Mouse (Mus musculus): ENCODE data around the gene Atxn7l2. TPM values are rescaled to one million over a fixed set of nuclear protein-coding genes. Genes with fewer than 3 reads are reported as not detected.

Atxn7l2 gene
- polyA plus RNA-seq, 1 experiment, result 10.5 TPM

DNA sequence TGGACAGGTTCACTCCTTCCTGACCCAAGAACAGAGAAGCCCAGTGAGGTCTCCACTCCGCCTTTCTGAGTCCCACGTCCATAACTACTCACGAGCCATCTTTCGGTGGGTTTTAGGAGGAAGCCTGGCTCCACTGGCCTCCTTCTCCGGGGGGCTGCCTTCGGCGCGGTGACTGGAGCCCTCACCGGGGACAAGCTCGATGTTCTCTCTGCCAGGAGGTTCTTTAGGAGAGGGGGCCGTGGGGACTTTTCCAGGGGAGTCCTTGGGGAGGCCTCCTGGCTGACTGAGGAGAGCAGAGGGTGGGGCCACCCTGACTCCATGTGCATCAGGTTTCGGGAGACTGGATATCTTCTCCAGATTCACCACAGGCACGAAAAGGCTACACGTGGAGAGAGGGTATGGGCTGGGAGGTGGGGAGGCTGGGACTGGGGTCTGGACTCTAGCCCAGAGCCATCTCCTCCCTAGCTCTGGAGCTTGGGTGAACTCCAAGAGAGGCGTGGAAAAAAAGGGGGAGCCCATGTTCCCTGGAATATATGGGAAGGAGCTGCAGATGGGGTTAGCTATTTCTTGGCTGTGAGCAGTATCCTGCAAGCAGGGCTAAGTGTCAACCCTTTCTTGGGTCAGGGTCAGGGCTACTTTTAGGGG is 3.9 kb downstream of the Atxn7l2 start:
- 81% methylated on average over 15 of the region's 15 CpGs for WGBS
- DNase-seq, result no peak
- no peak for TF ChIP-seq POLR2A (IDR thresholded peaks at IDR 0.05; ENCODE audit: borderline replicate concordance, extremely low read depth, low read depth, low read length)
- no peak for TF ChIP-seq CTCF (IDR thresholded peaks at IDR 0.05; ENCODE audit: insufficient read depth, low read length)
- Histone ChIP-seq H3K4me1 (ENCODE audit: control insufficient read depth, insufficient read depth, low read length) (peaks cover 6% of the 10 kb centered on the region), H3K4me3 (replicated peaks; ENCODE audit: extremely low read depth, low read depth, low read length) (no peak overlapping the region)

DNA sequence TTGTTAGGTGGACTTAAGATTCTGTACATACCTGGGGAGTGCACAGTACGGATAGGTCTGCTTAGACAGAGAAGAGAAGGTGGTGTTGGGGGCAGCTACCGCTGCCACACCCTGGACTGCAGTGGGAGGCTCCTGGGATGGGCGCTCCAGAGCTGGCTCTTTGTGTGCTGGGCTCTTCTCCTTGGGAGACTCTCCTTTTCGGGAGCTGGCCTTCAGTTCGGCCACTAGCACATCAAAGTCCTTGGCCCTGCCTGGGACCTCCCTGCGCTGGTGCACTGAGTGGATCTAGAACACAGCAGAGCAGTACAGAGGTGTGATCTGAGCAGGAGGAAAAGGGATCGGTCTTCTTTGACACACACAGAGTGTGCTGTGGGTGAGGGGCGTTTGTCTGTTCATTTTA is 5.1 kb downstream of the Atxn7l2 start:
- no peak for TF ChIP-seq CTCF (IDR thresholded peaks at IDR 0.05; ENCODE audit: insufficient read depth, low read length)
- TF ChIP-seq POLR2A (IDR thresholded peaks at IDR 0.05; ENCODE audit: borderline replicate concordance, extremely low read depth, low read depth, low read length), result no peak
- Histone ChIP-seq H3K4me1 (ENCODE audit: control insufficient read depth, insufficient read depth, low read length) (peaks cover 9% of the 10 kb centered on the region), H3K4me3 (replicated peaks; ENCODE audit: extremely low read depth, low read depth, low read length) (no peak overlapping the region)
- WGBS, result 90% methylated on average over 8 of the region's 8 CpGs
- DNase-seq, result no peak

DNA sequence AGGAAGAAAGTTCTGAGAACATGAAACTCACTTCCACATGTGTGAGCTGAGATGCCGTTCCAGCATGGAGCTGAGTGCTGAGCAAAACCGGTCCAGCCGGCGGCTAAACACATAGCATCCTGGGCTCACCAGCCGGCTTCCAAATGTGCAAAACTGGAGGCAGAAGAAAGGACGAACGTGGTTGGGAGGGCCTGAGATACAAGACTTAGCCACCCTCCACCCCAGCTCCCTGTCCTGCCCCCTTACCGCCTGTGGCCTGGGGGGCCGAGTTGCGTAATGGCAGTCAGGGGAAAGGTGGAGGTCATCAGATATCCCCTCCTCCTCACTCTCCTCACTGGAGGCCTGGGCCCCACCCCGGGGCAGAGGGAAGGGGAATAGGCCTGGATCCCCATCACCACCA is 6.3 kb downstream of the Atxn7l2 start:
- Histone ChIP-seq H3K4me1 (ENCODE audit: control insufficient read depth, insufficient read depth, low read length) (peaks cover 7% of the 10 kb centered on the region), H3K4me3 (replicated peaks; ENCODE audit: extremely low read depth, low read depth, low read length) (no peak overlapping the region)
- WGBS, result 72% methylated on average over 11 of the region's 11 CpGs
- TF ChIP-seq CTCF (IDR thresholded peaks at IDR 0.05; ENCODE audit: insufficient read depth, low read length) (no peak), POLR2A (IDR thresholded peaks at IDR 0.05; ENCODE audit: borderline replicate concordance, extremely low read depth, low read depth, low read length) (no peak)
- no peak for DNase-seq

DNA sequence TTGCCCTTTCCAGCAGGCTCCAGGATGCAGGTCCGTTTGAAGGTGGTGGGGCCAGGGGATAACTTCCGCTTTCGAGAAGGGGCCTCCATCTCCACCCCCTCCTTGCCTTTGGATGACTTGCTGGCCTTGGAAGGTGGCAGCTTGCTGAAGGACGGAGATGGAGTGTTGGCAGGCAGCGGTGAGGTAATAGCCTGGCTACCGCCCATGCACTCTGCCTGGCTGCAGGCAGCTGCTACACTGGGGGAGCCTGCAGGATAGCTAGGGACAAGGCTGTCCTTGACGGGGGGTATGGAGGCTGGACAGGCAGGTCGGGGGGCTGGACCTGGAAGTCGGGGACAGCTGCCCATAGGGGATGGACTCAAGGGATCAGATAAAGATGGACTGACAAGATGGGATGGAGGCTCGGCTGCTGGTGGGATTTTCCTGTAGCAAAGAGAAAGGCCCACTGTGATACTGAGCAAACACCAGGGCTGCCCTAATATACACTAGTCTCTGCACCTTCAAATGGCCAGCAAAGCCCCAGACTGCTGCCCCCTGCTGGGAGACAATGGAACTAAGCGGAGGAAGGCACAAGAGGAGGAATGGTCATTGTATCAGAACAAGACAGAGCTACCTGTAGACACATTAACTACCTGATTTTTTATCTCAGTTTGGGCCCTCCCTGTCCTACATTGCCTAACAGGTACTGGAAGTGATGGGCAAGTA is 7.0 kb downstream of the Atxn7l2 start:
- Histone ChIP-seq H3K4me3 (replicated peaks; ENCODE audit: extremely low read depth, low read depth, low read length) (no peak overlapping the region), H3K4me1 (ENCODE audit: control insufficient read depth, insufficient read depth, low read length) (peaks cover 9% of the 10 kb centered on the region)
- TF ChIP-seq CTCF (IDR thresholded peaks at IDR 0.05; ENCODE audit: insufficient read depth, low read length), result peak; percentile 87
- TF ChIP-seq POLR2A (IDR thresholded peaks at IDR 0.05; ENCODE audit: borderline replicate concordance, extremely low read depth, low read depth, low read length), result no peak
- WGBS, result 68% methylated on average over 11 of the region's 11 CpGs
- DNase-seq, result peak; percentile 84

GRCm38 (mm10) chr3:108203212-108203611 is 7.5 kb downstream of the Atxn7l2 start:
- no peak for DNase-seq
- no peak for TF ChIP-seq POLR2A (IDR thresholded peaks at IDR 0.05; ENCODE audit: borderline replicate concordance, extremely low read depth, low read depth, low read length)
- no peak for TF ChIP-seq CTCF (IDR thresholded peaks at IDR 0.05; ENCODE audit: insufficient read depth, low read length)
- Histone ChIP-seq H3K4me1 (ENCODE audit: control insufficient read depth, insufficient read depth, low read length) (peaks cover 9% of the 10 kb centered on the region), H3K4me3 (replicated peaks; ENCODE audit: extremely low read depth, low read depth, low read length) (no peak overlapping the region)
- 85% methylated on average over 13 of the region's 13 CpGs for WGBS

GRCm38 (mm10) chr3:108202506-108202905 is 8.2 kb downstream of the Atxn7l2 start:
- TF ChIP-seq CTCF (IDR thresholded peaks at IDR 0.05; ENCODE audit: insufficient read depth, low read length) (no peak), POLR2A (IDR thresholded peaks at IDR 0.05; ENCODE audit: borderline replicate concordance, extremely low read depth, low read depth, low read length) (no peak)
- peaks cover 9% of the 10 kb centered on the region for H3K4me1 ChIP-seq (ENCODE audit: control insufficient read depth, insufficient read depth, low read length)
- H3K4me3 ChIP-seq (replicated peaks; ENCODE audit: extremely low read depth, low read depth, low read length), result no peak overlapping the region
- no peak for DNase-seq

DNA sequence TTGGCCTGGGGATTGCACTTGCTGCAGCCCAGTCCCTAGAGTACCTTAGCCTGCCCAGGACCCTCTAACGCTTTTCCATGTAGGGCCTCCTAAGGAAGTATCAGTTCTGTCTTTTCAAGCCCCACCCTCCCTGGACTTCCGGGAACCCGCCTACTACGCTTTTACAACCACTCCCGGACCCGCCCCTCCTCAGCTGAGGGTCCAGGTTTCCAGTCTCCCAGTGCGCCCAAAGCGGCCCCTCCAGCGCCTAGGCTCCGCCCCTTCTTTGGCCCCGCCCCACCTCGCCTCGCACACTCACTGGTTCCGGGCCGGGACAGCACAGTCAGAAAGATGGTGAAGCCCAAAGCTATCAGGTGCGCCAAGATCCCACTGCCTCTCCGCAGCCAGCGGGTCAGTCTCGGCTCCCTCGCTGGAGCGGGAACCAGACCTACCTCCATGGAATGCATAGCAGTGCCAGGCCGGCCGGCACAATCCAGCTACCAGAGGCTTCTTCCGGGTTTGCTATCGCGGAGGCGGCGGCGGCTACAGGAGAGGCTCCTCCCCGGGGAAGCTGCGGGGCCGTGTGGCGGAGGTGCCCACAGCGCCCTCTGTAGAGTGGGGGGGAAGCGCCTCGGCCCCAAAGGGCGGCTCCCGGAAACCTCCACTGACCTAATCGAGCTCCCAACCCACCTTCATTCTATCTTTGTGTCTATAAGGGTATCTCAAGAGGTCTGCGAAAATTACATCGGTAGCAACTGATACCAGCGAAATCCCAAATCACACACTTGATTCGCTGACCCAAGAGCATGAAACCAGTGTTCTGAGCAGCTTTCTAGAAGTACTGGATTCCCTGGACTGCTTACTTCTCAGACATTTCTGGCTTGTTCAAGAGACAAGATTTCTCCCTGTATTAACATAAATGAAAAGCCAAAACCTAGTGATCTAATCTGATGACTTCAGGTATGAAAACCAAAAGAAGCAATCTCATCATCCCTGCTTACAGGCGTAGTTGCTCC is 10.1 kb downstream of the Atxn7l2 start, which contains the start of gene Cyb561d1:
Gene Cyb561d1, minus strand, starts transcription at position 884 of the 995 bp plus-strand sequence.
- Histone ChIP-seq H3K4me1 (ENCODE audit: control insufficient read depth, insufficient read depth, low read length) (peaks cover 9% of the 10 kb centered on the region), H3K4me3 (replicated peaks; ENCODE audit: extremely low read depth, low read depth, low read length) (peak within 1 kb of the TSS; percentile 97)
- TF ChIP-seq CTCF (IDR thresholded peaks at IDR 0.05; ENCODE audit: insufficient read depth, low read length) (no peak), POLR2A (IDR thresholded peaks at IDR 0.05; ENCODE audit: borderline replicate concordance, extremely low read depth, low read depth, low read length) (peak; percentile 78)
- peak; percentile 97 for DNase-seq
- 3% methylated on average over 44 of the region's 44 CpGs for WGBS

- no peak overlapping the region for H3K4me3 ChIP-seq (replicated peaks; ENCODE audit: extremely low read depth, low read depth, low read length)
- H3K4me1 ChIP-seq (ENCODE audit: control insufficient read depth, insufficient read depth, low read length), result peaks cover 9% of the 10 kb centered on the region
- TF ChIP-seq POLR2A (IDR thresholded peaks at IDR 0.05; ENCODE audit: borderline replicate concordance, extremely low read depth, low read depth, low read length) (no peak), CTCF (IDR thresholded peaks at IDR 0.05; ENCODE audit: insufficient read depth, low read length) (no peak)
- DNase-seq, result no peak
- 93% methylated on average over 6 of the region's 6 CpGs for WGBS
These were observed 11.5 kb downstream of the Atxn7l2 start for GRCm38 (mm10) chr3:108199231-108199630.

DNA sequence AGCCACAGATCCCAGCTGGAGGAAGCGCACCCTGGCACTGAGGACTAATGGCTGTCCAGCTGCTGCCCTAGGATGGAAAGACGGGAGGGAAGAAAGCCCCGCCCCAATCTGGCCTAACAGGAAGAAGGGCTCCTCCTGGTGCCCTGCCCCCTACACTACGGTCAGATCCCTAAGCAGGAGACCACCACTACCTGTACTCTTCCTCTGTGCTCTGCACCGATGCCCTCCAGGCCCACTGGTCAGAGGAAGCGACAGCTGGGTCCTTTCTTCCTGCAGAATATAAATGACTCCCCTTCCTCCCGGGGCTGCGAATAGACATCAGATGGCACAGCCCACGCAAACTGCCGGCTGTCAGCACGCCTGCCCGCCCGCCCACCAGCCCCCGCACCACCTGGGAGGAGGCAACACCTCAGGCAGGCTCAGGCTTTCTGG is 13.7 kb downstream of the Atxn7l2 start:
- Histone ChIP-seq H3K4me3 (replicated peaks; ENCODE audit: extremely low read depth, low read depth, low read length) (no peak overlapping the region), H3K4me1 (ENCODE audit: control insufficient read depth, insufficient read depth, low read length) (peaks cover 9% of the 10 kb centered on the region)
- no peak for DNase-seq
- WGBS, result 24% methylated on average over 14 of the region's 14 CpGs
- TF ChIP-seq CTCF (IDR thresholded peaks at IDR 0.05; ENCODE audit: insufficient read depth, low read length) (no peak), POLR2A (IDR thresholded peaks at IDR 0.05; ENCODE audit: borderline replicate concordance, extremely low read depth, low read depth, low read length) (no peak)
